Mouse (Mus musculus) liver, embryonic 13.5 days (tissue): Measurements from ENCODE around the gene Spindoc. TPM values are rescaled to one million over a fixed set of nuclear protein-coding genes. Genes with fewer than 3 reads are reported as not detected.
A peak's percentile ranks its signal among the peaks of the same experiment; 100 is the strongest.

Experiments used
- ATAC-seq: fragments of 200-750 bp; cut with Nextera tagmentation; 2 replicates; pipeline ENCODE4 v1.8.0; 2017; ENCODE audit warnings: low read depth, mild to moderate bottlenecking, moderate number of reproducible peaks, moderate library complexity
- DNase-seq: peaks from one replicate; pipeline ENCODE4 v3.0.0; 2022
- H3K27ac ChIP-seq: fragments of 300-500 bp; sonication (generic); 2 replicates; pipeline ENCODE4 v1.5.1; 2015; ENCODE audit warnings: moderate library complexity, mild to moderate bottlenecking, inconsistent platforms
- H3K27me3 ChIP-seq: fragments of 300-500 bp; sonication (generic); 2 replicates; pipeline ENCODE4 v1.6.1; 2015; ENCODE audit warnings: mild to moderate bottlenecking, inconsistent platforms
- H3K36me3 ChIP-seq: fragments of 300-500 bp; sonication (generic); 2 replicates; pipeline ENCODE4 v1.6.1; 2015; ENCODE audit warnings: mild to moderate bottlenecking, inconsistent platforms
- H3K4me1 ChIP-seq: fragments of 300-500 bp; sonication (generic); replicated peaks from 2 replicates; pipeline ENCODE4 v1.6.1; 2015; ENCODE audit warnings: inconsistent platforms
- H3K4me2 ChIP-seq: fragments of 300-500 bp; sonication (generic); 2 replicates; pipeline ENCODE4 v1.6.1; 2015; ENCODE audit warnings: inconsistent platforms, mild to moderate bottlenecking, moderate library complexity
- H3K4me3 ChIP-seq: fragments of 300-500 bp; sonication (generic); replicated peaks from 2 replicates; pipeline ENCODE4 v1.5.1; 2015; ENCODE audit warnings: mild to moderate bottlenecking, inconsistent platforms
- H3K9ac ChIP-seq: fragments of 300-500 bp; sonication (generic); 2 replicates; pipeline ENCODE4 v1.6.1; 2015; ENCODE audit warnings: mild to moderate bottlenecking, inconsistent platforms
- H3K9me3 ChIP-seq: fragments of 300-500 bp; sonication (generic); replicated peaks from 2 replicates; pipeline ENCODE4 v1.6.1; 2016; ENCODE audit warnings: inconsistent platforms
- WGBS: fragments of 180-500 bp; shearing (Covaris S2); methylation state at CpG from one replicate; pipeline ENCODE4 v1.1.7; 2015; ENCODE audit not compliant: insufficient replicate concordance; 5-methylcytosine and 5-hydroxymethylcytosine counted together
- polyA plus RNA-seq: library from polyadenylated mRNA; unstranded; fragments of >200 nt; fragmentation: Nextera tagmentation; extraction: Ambion mirVana; gene quantifications from 2 replicates; pipeline ENCODE4 v1.2.1, GENCODE M21; 2015

Spindoc gene
- polyA plus RNA-seq, 1 experiment from 2014 or later: 4.7 TPM

GRCm38 (mm10) chr19:7345235-7345755 lies 37.5 kb downstream of the Spindoc start:
- H3K9me3 ChIP-seq: no peaks in the 10 kb centered on the region
- H3K4me2 ChIP-seq: no peak overlapping the region
- H3K4me1 ChIP-seq: peaks cover 18% of the 10 kb centered on the region
- 16% methylated on average over 4 of the region's 4 CpGs for WGBS
- no peaks in the 10 kb centered on the region for H3K36me3 ChIP-seq
- ATAC-seq (no peak), DNase-seq (no peak)
- H3K9ac ChIP-seq: no peak overlapping the region
- no peaks in the 10 kb centered on the region for H3K27me3 ChIP-seq
- no peak overlapping the region for H3K4me3 ChIP-seq
- H3K27ac ChIP-seq: no peak overlapping the region

DNA sequence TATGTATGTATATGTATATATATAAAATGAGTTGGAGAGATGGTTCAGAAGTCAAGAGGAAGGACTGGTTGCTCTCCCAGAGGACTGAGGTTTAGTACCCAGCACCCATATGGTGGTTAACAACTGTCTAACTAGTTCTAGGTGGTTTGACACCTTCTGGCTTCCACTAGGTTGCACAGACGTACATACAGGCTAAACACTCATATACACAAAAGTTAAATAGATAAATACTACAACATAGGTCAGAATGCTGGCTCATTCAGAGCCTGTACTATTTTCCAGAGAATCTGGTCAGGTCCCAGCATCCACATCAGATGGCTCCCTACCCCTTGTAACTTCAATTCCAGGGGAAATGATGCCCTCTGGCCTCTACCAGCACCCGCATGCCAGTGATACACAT lies 40.1 kb downstream of the Spindoc start:
- Histone ChIP-seq H3K9ac (peak overlapping the region; percentile 72; the same call in 1 of the 2 replicates), H3K9me3 (no peaks in the 10 kb centered on the region), H3K36me3 (peaks cover 4% of the 10 kb centered on the region), H3K4me3 (0 out of 2 replicates have a peak overlapping the region, but pooled peaks have one; percentile 94), H3K27me3 (no peaks in the 10 kb centered on the region), H3K4me1 (peaks cover 40% of the 10 kb centered on the region), H3K27ac (peak overlapping the region; percentile 86), H3K4me2 (peak overlapping the region; percentile 95)
- DNase-seq (no peak), ATAC-seq (no peak)
- 81% methylated on average over 2 of the region's 2 CpGs for WGBS

GRCm38 (mm10) chr19:7341512-7342397 lies 41.0 kb downstream of the Spindoc start, which contains the start of gene Mark2:
Mark2 (minus strand) TSS chr19:7341860.
- DNase-seq (peak; percentile 98), ATAC-seq (peak; percentile 86)
- Histone ChIP-seq H3K9ac (peak within 1 kb of the TSS; percentile 98), H3K27me3 (no peaks in the 10 kb centered on the region), H3K4me1 (peaks cover 49% of the 10 kb centered on the region), H3K27ac (peak within 1 kb of the TSS; percentile 93), H3K36me3 (peaks cover 4% of the 10 kb centered on the region), H3K4me3 (peak within 1 kb of the TSS; percentile 94), H3K9me3 (no peaks in the 10 kb centered on the region), H3K4me2 (peak within 1 kb of the TSS; percentile 95)
- WGBS: 1% methylated on average over 63 of the region's 63 CpGs

DNA sequence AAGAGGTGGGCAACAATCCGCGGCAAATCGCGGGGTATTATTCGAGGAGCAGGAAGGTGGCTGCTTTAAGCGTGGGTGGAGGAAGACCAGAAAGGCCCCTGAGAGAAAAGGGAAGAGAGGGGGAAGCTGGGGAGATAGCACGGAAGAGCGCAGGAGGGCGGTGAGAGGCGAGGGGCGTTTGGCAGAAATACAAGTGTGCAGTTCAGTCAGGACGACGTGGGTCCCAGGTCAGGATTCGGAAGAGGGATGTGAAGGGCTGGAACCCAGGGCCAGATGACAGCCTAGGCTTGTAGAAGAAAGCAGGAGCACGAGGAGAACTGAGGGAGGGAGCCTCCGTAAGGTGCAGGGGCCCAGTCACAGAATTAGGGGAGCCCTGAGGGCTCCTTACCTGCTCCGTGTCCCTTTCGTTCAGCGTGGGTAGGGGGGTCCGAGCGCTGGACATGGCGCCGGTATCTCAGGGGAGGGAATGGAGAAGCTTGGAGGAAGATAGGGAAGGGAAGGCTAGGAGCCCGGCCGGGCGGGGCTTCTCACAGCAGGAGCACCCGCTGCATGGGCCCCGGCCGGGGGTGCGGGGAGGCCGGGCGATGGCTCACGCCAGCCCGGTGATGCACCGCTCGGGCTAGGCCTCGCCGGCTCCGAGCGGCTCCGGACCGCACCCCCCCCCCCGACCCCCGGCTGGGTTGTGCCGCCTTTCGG lies 41.9 kb downstream of the Spindoc start:
- peak overlapping the region; percentile 93 for H3K27ac ChIP-seq
- no peaks in the 10 kb centered on the region for H3K9me3 ChIP-seq
- H3K4me2 ChIP-seq: peak overlapping the region; percentile 95
- DNase-seq (no peak), ATAC-seq (peak; percentile 72)
- no peaks in the 10 kb centered on the region for H3K27me3 ChIP-seq
- peak overlapping the region; percentile 98 for H3K9ac ChIP-seq
- WGBS: under 1% methylated on average over 34 of the region's 46 CpGs
- H3K4me1 ChIP-seq: peaks cover 58% of the 10 kb centered on the region
- H3K36me3 ChIP-seq: peaks cover 4% of the 10 kb centered on the region
- peak overlapping the region; percentile 94 for H3K4me3 ChIP-seq

DNA sequence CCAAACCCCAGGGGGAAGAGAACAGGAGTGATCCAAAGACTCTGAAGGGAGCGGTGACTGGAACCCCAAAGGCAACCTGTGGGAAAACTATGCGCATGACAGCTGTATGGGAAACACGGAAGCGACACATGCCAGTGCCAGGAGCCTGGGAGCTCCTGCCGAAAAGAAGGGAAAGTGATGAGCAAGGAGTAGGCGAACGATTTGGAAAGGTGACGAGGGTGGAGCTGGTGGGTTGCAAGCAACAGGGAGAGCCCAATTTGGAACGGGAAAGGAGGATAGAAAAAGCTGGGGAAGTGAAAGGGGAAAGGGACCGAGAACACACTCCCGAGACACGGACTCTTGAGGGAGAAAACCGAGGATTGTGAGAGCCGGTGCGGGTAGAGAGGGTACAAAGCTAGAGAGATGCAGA lies 42.4 kb downstream of the Spindoc start:
- H3K27me3 ChIP-seq: no peaks in the 10 kb centered on the region
- H3K9me3 ChIP-seq: no peaks in the 10 kb centered on the region
- peaks cover 63% of the 10 kb centered on the region for H3K4me1 ChIP-seq
- ATAC-seq: no peak
- H3K27ac ChIP-seq: peak overlapping the region; percentile 93
- peaks cover 4% of the 10 kb centered on the region for H3K36me3 ChIP-seq
- WGBS: 3% methylated on average over 15 of the region's 15 CpGs
- peak overlapping the region; percentile 98 for H3K9ac ChIP-seq
- peak overlapping the region; percentile 94 for H3K4me3 ChIP-seq
- DNase-seq: no peak
- H3K4me2 ChIP-seq: peak overlapping the region; percentile 95

- Histone ChIP-seq H3K27me3 (no peaks in the 10 kb centered on the region), H3K4me1 (peaks cover 63% of the 10 kb centered on the region), H3K4me3 (peak overlapping the region; percentile 94), H3K4me2 (peak overlapping the region; percentile 95), H3K9ac (peak overlapping the region; percentile 98), H3K36me3 (peaks cover 4% of the 10 kb centered on the region), H3K9me3 (no peaks in the 10 kb centered on the region), H3K27ac (0 out of 2 replicates have a peak overlapping the region, but pooled peaks have one; percentile 93)
- DNase-seq (no peak), ATAC-seq (no peak)
- 36% methylated on average over 4 of the region's 4 CpGs for WGBS
Measured at GRCm38 (mm10) chr19:7339867-7340266, 42.9 kb downstream of the Spindoc start.

DNA sequence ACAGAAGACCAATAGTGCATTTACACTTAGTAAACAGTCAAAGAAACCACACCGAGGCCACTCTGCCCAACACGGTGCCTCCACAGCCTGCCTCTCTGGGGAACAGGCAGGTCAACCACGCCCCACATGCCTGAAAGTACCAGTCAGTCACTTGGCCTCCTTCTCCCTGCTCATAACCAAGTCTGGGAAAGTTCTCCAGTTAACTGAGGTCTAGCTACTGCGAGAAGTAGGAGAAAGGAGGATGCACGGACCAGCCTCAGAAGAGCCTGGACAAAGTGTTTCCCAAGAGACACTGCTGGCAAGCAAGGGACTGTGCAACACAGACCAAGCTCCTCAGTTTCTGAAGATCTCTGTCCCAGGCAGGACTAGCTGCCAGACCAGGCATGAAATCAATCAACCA lies 43.8 kb downstream of the Spindoc start:
- no peak for ATAC-seq

GRCm38 (mm10) chr19:7337781-7338342 lies 44.9 kb downstream of the Spindoc start:
- peaks cover 78% of the 10 kb centered on the region for H3K4me1 ChIP-seq
- no peaks in the 10 kb centered on the region for H3K27me3 ChIP-seq
- 0 out of 2 replicates have a peak overlapping the region, but pooled peaks have one; percentile 14 for H3K9ac ChIP-seq
- peaks cover 12% of the 10 kb centered on the region for H3K36me3 ChIP-seq
- no peak overlapping the region for H3K27ac ChIP-seq
- DNase-seq (no peak), ATAC-seq (no peak)
- H3K4me3 ChIP-seq: no peak overlapping the region
- WGBS: 55% methylated on average over 2 of the region's 2 CpGs
- no peaks in the 10 kb centered on the region for H3K9me3 ChIP-seq
- 0 out of 2 replicates have a peak overlapping the region, but pooled peaks have one; percentile 9 for H3K4me2 ChIP-seq

More for the DNA sequence above, 43.8 kb downstream of the Spindoc start:
- no peak overlapping the region; the same call in 1 of the 2 replicates for H3K27ac ChIP-seq
- H3K4me2 ChIP-seq: peak overlapping the region; percentile 95
- DNase-seq: no peak
- peaks cover 7% of the 10 kb centered on the region for H3K36me3 ChIP-seq
- H3K27me3 ChIP-seq: no peaks in the 10 kb centered on the region
- 47% methylated on average over 5 of the region's 5 CpGs for WGBS
- no peaks in the 10 kb centered on the region for H3K9me3 ChIP-seq
- peak overlapping the region; percentile 98 for H3K9ac ChIP-seq
- peaks cover 71% of the 10 kb centered on the region for H3K4me1 ChIP-seq
- peak overlapping the region; percentile 94 for H3K4me3 ChIP-seq

DNA sequence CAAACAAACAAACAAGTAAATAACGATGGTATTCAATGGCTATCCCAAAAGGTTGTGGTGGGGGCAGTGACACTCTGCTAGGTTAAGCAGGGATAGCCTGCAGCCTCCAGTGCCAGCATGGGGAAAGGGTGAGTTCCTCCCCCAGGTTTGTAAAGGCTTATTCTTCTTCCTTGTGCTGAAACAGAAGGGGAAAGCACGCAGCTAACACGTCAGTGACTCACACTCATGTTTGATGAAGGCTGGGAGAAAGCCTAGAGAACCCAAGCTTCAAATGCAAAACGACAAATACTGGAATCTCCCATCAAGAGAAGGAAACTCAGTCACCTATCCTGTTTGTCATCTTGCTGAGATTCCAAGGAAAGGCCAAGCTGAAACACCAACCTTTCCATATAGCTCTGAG lies 47.1 kb downstream of the Spindoc start:
- Histone ChIP-seq H3K4me3 (no peak overlapping the region), H3K4me2 (no peak overlapping the region), H3K27ac (no peak overlapping the region), H3K9me3 (no peaks in the 10 kb centered on the region), H3K4me1 (peaks cover 69% of the 10 kb centered on the region), H3K36me3 (peaks cover 14% of the 10 kb centered on the region), H3K27me3 (no peaks in the 10 kb centered on the region), H3K9ac (no peak overlapping the region)
- ATAC-seq (no peak), DNase-seq (no peak)
- 66% methylated on average over 4 of the region's 4 CpGs for WGBS

GRCm38 (mm10) chr19:7334049-7334448 lies 48.7 kb downstream of the Spindoc start:
- Histone ChIP-seq H3K27ac (no peak overlapping the region), H3K9me3 (no peaks in the 10 kb centered on the region), H3K27me3 (no peaks in the 10 kb centered on the region), H3K9ac (no peak overlapping the region), H3K4me1 (peaks cover 53% of the 10 kb centered on the region), H3K4me3 (no peak overlapping the region), H3K36me3 (peaks cover 15% of the 10 kb centered on the region), H3K4me2 (no peak overlapping the region)
- WGBS: 81% methylated on average over 2 of the region's 2 CpGs
- ATAC-seq (peak; percentile 22; the same call in 1 of the 2 replicates), DNase-seq (no peak)

DNA sequence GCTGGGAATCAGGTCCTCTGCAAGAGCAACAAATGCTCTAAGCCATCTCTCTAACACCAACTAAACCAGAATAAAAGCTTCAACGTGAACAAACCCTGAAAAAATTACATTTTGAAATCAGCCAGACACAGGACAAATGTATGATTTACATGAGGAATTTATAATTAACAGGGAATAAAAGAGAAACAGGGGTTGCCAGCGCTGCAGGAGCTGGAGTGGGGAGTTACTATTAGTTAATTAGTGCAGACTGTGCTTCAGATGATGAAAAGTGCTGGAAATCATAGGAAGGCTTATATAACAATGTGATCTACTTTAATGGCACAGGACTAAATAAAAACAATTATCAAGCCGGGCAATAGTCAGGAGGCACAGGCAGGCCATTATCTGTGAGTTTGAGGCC lies 61.4 kb downstream of the Spindoc start:
- Histone ChIP-seq H3K27me3 (no peaks in the 10 kb centered on the region), H3K9ac (no peak overlapping the region), H3K36me3 (peaks cover 2% of the 10 kb centered on the region; the same call in 1 of the 2 replicates), H3K4me2 (no peak overlapping the region), H3K4me3 (no peak overlapping the region), H3K27ac (no peak overlapping the region), H3K9me3 (no peaks in the 10 kb centered on the region), H3K4me1 (peaks cover 39% of the 10 kb centered on the region)
- ATAC-seq: no peak
- no peak for DNase-seq
- WGBS: 72% methylated on average over 3 of the region's 3 CpGs
